Mouse (Mus musculus) C2C12 (cell line): ENCODE results near the gene Phf10. TPM values are rescaled to one million over a fixed set of nuclear protein-coding genes. Genes with fewer than 3 reads are reported as not detected.
A peak's percentile ranks its signal among the peaks of the same experiment; 100 is the strongest.
"Not testable (repeated sequence)": the region's sequence is repeated elsewhere in the genome, so short reads cannot be mapped to it uniquely, and the experiment has no call there.

Source experiments
- H3K27me3 ChIP-seq: one replicate; pipeline ENCODE4 v1.6.1; 2011; ENCODE audit not compliant: control insufficient read depth, insufficient read depth, insufficient read length
- H3K36me3 ChIP-seq: one replicate; pipeline ENCODE4 v1.6.1; 2011; ENCODE audit not compliant: control insufficient read depth, insufficient read depth
- H3K4me3 ChIP-seq: one replicate; pipeline ENCODE4 v1.5.1; 2011; ENCODE audit warnings: mild to moderate bottlenecking, control low read depth; ENCODE audit not compliant: poor library complexity, insufficient read depth, severe bottlenecking
- H3K79me2 ChIP-seq: one replicate; pipeline ENCODE4 v1.6.1; 2011; ENCODE audit not compliant: control insufficient read depth, insufficient read depth
- H3K79me3 ChIP-seq: one replicate; pipeline ENCODE4 v1.6.1; 2011; ENCODE audit warnings: low read depth, control low read depth
- H3ac ChIP-seq: one replicate; pipeline ENCODE3; 2011; ENCODE audit warnings: low read depth; ENCODE audit not compliant: control insufficient read depth, insufficient read length
- CEBPB ChIP-seq: IDR thresholded peaks from one replicate; pipeline ENCODE4 v1.6.1; 2011; ENCODE audit warnings: low read depth, mild to moderate bottlenecking, control low read depth, moderate library complexity
- CTCF ChIP-seq: IDR thresholded peaks from one replicate; pipeline ENCODE4 v1.5.1; 2011; ENCODE audit not compliant: control insufficient read depth, insufficient read depth, insufficient read length
- FOSL1 ChIP-seq: IDR thresholded peaks from one replicate; pipeline ENCODE4 v1.8.0; 2011; ENCODE audit warnings: mild to moderate bottlenecking, low read length; ENCODE audit not compliant: poor library complexity, insufficient read depth, severe bottlenecking
- MAX ChIP-seq: IDR thresholded peaks from one replicate; pipeline ENCODE4 v1.6.1; 2011; ENCODE audit warnings: mild to moderate bottlenecking, control low read depth
- MYOD1 ChIP-seq: IDR thresholded peaks from one replicate; pipeline ENCODE4 v1.6.1; 2011; ENCODE audit warnings: low read depth; ENCODE audit not compliant: control insufficient read depth, insufficient read length
- MYOG ChIP-seq: IDR thresholded peaks from one replicate; pipeline ENCODE4 v1.6.1; 2011; ENCODE audit not compliant: control insufficient read depth, insufficient read length; ENCODE audit errors: extremely low read depth
- USF1 ChIP-seq: IDR thresholded peaks from one replicate; pipeline ENCODE4 v1.6.1; 2011; ENCODE audit warnings: low read depth, mild to moderate bottlenecking, control low read depth, moderate library complexity
- polyA plus RNA-seq: library from polyadenylated mRNA; unstranded; fragments of >200 nt; fragmentation: generic; extraction: Trizol; gene quantifications from one replicate; pipeline ENCODE4 v1.2.1, GENCODE M21; 2012; ENCODE audit warnings: missing spikeins

Phf10 gene
- polyA plus RNA-seq, 1 experiment = 69.4 TPM

DNA sequence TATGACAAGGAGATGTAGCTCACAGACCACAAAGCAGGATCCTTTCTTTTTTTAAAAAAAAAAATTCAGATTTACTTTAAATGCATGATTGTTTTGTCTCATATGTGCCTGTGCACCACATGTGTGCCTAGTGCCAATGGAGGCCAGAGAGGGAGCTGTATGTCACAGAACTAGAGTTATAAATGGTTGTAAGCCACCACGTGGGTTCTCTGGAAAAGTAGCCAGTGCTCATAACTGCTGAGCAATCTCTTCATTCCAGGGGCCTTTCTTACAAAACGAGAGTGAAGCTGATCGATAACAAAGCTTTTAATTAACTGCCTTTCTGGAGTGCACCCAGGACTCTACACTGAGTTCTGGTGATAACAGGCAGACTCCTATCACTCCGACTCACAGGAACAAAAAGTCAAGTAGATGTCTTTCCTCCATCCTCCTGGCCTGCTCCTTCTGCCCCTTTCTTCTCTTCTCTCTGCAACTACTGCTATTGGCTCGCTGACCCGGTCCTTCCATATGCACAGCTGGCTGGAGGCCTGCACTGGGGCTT, 7.4 kb upstream of the Phf10 start:
- not testable (repeated sequence) for H3K36me3 ChIP-seq, H3K4me3 ChIP-seq, H3ac ChIP-seq, H3K27me3 ChIP-seq, H3K79me3 ChIP-seq, H3K79me2 ChIP-seq

DNA sequence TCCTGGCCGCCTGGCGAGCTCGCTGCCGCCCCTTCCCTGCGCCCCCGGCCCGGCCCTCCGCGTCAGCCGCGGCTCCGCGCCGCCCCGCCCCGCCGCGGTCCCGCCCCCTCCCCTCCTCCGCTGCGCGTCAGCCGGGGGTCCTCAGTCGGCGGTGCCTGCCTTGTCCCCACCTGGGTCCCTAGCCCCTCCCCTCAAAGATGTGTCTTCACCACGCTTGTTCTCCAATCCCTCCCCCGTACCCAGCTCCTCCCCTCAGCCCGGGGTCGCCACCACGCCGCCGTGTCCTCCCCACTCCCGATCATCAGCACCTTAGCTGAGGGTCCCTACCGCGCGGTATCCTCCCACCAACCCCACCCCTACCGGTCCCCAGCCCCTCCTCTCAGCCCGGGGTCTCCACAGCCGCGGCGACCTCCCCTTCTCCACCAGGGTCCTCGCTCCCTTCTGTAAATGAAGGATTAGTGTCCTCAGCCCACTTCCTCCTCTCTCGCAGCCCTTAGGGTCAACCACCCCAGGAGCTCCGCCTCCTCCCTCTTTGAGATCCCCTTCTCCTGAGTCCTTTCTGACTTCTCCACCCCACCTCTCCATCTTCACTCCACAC, 583 bp upstream of the Phf10 start:
- H3K36me3 ChIP-seq = peaks cover 22% of the 10 kb centered on the region
- not testable (repeated sequence) for H3K27me3 ChIP-seq, H3K4me3 ChIP-seq

DNA sequence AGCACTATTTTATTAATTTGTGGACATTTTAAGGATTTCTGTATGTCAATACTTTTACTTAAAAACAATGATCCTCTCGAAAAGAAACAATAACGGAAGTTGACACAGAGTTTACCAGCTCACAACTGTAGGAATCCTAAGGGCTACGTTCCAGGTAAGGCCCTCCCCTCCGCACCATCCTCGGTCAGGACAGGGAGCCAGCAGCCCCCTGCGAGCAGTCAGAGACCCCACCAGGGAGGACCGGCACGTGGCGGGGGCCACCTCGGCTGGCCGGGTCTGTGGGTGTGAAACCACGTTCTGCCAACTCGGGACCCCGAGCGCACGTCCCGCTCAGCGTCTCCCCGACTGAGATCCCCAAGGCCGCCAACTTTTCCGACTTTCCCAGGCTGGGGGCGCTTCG, 553 bp downstream of the Phf10 start:
- Histone ChIP-seq H3K27me3 (no peaks in the 10 kb centered on the region), H3K79me3 (peaks cover 30% of the 10 kb centered on the region), H3K36me3 (peaks cover 29% of the 10 kb centered on the region), H3ac (peak overlapping the region; percentile 71), H3K79me2 (peaks cover 52% of the 10 kb centered on the region), H3K4me3 (peak overlapping the region; percentile 55)
- TF ChIP-seq FOSL1 = no peak
- TF ChIP-seq MYOD1 = no peak
- TF ChIP-seq MAX = no peak
- TF ChIP-seq CTCF = no peak
- TF ChIP-seq USF1 = no peak
- TF ChIP-seq CEBPB = no peak
- TF ChIP-seq MYOG = no peak

More for the DNA sequence above, 583 bp upstream of the Phf10 start:
- peaks cover 41% of the 10 kb centered on the region for H3K79me2 ChIP-seq
- not testable (repeated sequence) for H3ac ChIP-seq
- peaks cover 25% of the 10 kb centered on the region for H3K79me3 ChIP-seq

DNA sequence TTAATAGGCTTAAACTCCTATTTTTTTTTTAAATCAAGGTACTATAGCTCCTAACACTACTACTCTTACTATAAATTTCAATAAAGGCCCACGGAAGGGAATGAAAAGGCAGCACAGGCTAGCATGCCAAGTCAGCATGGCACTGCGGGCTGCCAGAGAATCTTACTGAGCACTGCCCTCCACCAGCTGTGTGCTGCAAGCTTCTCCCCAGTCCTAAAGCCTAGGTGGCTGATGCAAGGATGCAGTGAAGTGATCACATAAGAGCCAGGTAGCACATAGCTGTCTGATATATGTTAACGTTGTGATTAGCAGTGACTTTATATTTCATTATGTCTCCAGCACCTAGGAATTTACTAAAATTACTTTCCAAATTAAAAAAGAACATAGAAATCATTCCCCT, 1.1 kb downstream of the Phf10 start:
- TF ChIP-seq CTCF (no peak), MYOG (no peak), CEBPB (no peak), MAX (no peak), USF1 (no peak), FOSL1 (no peak), MYOD1 (no peak)
- H3K36me3 ChIP-seq = peaks cover 29% of the 10 kb centered on the region
- H3ac ChIP-seq = peak overlapping the region; percentile 93
- H3K27me3 ChIP-seq = no peaks in the 10 kb centered on the region
- peaks cover 54% of the 10 kb centered on the region for H3K79me2 ChIP-seq
- peak overlapping the region; percentile 55 for H3K4me3 ChIP-seq
- H3K79me3 ChIP-seq = peaks cover 30% of the 10 kb centered on the region

DNA sequence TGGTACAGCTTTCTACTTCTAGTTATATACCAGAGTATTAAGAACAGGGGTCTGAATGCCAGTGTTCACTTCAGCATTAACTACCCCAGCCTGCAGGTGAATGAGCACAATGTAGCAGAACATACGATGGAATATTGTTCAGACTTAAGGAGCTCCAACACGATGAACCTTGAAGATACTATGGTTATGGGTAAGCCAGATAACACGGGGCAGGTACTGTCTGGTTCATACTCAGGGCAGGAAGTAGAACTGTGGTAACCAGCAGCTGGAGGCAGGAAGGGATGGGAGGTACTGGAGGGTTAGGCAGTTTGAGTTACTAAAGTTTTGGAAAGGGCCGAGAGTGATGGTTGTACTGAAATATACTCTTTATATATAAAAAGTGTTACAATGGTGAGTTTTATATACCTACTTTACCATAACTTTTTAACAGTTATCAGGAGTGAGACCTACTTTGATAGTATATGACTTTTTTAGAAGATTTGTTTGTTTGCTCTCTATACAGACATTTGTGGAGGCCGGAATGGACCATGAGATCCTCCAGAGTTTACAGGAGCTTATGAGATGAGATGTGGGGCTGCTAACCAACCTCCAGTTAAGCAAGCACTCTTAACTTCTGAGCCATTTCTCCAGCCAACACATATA, 2.3 kb downstream of the Phf10 start:
- Histone ChIP-seq H3K36me3 (peaks cover 40% of the 10 kb centered on the region), H3K27me3 (no peaks in the 10 kb centered on the region), H3K4me3 (no peak overlapping the region), H3K79me2 (peaks cover 54% of the 10 kb centered on the region), H3K79me3 (peaks cover 30% of the 10 kb centered on the region), H3ac (no peak overlapping the region)
- no peak for TF ChIP-seq MAX
- TF ChIP-seq CEBPB = no peak
- TF ChIP-seq USF1 = no peak
- TF ChIP-seq MYOG = no peak
- TF ChIP-seq MYOD1 = no peak
- TF ChIP-seq CTCF = no peak
- TF ChIP-seq FOSL1 = no peak

DNA sequence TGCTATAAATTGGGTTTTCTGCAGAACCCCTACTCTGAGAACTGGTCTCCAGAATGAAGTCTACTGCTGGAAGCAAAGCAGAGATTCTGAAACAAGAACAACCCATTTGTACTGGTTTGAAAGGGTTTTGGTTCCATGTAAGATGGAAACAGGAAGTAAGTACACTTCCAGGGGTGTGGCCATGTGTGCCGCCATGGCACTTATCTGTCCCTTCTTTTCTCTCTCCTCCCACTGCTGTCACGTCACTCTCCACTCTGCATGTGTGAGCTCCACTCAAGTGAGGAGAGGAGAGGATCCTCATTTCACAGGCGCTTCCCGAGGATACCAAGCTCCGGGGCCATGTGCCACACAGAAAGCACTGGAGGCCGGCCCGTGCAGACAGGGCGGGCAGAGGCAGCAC, 7.6 kb downstream of the Phf10 start:
- Histone ChIP-seq H3K79me3 (peaks cover 16% of the 10 kb centered on the region), H3K4me3 (no peak overlapping the region), H3K79me2 (peaks cover 32% of the 10 kb centered on the region), H3ac (no peak overlapping the region), H3K27me3 (no peaks in the 10 kb centered on the region), H3K36me3 (peaks cover 83% of the 10 kb centered on the region)
- TF ChIP-seq FOSL1 (no peak), MAX (no peak), CTCF (no peak), USF1 (no peak), MYOG (no peak), MYOD1 (no peak), CEBPB (no peak)
